Mouse (Mus musculus): ENCODE data around the gene Dnajb8. TPM values are rescaled to one million over a fixed set of nuclear protein-coding genes. Genes with fewer than 3 reads are reported as not detected.

The Dnajb8 gene
- total RNA-seq, 2 experiments from 2014 or later: not detected

DNA sequence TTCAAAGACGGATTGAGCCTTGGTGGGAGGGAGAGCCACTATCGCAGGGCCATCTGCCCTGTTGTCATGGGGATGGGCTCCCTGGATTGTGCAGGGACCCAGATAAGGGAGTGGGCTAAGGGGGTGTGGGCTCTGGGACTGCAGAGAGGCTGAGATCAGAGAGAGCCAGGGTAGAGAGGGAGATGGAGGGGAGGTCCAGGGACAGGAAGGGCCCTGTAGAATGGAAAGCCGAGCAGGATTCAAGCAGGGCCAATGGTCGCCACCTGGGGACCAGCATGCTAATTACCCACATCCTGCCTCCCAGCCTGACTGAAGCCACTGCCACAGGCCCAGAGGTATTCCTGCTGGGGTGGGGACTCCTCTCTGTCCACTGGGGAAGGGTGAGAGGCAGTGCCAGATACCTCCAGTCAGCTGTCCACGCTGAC, 4.5 kb downstream of the Dnajb8 start:
- peak; percentile 21; the same call in 1 of the 2 replicates for ATAC-seq (replicated peaks; ENCODE audit: poor library complexity)

DNA sequence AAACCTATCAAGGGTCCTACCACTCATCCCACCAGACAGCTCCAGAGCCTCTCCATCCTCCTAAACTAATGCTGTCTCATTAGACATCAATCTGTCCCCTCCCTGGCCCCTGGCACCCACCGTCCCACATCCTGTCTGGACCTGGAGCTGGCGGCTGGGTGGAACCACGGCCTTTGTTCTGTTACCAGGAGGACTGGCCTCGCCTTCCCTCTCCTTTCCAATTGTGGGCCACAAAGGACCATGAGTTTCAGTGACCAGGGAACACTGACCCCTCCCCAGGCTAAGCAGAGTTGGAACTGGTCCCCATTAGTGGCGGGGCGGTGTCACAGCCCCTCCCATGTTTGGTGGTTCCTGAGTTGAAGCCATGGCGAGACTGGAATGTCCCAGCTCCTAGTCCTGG, 5.5 kb downstream of the Dnajb8 start:
- ATAC-seq (replicated peaks; ENCODE audit: poor library complexity): no peak

DNA sequence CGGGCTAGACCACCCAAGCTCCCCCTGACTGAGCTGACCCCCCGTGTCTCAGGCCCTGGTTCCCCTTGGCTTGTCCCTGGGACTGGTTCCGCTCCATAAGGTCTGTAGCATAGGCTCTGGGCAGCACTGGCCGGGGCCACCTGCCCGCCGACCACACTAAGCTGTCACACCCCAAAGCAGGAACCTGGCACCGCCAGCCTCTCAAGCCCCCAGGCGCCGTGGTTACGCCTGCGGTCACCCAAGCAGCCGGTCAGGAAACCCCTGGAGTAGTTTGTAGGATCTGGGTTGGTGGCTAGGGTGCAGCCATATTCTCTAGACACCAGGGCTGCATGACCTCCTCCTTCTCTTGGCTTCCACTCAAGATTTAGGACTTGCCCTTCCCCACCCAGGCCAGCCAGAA, 7.2 kb downstream of the Dnajb8 start:
- peak; percentile 71 for ATAC-seq (replicated peaks; ENCODE audit: poor library complexity)

DNA sequence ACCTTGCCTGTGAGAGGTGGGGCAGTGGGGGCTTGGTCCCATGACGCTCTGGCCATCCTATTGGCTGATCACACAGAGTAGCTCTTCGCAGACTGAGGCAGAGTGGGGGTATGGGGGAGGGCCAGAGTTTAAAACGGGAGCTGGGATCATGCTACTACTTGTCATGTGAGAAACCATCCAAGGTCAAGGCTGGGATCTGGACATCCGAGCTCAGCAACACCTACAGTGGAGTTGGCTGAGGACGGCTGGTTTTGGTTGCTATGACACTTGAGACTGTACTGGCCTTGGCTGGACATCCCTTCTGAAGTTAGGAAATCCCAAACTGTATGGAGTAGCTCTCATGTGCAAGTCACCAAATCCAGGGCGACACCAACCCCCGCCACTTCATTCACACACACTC, 9.8 kb downstream of the Dnajb8 start:
- ATAC-seq (replicated peaks; ENCODE audit: poor library complexity): no peak

DNA sequence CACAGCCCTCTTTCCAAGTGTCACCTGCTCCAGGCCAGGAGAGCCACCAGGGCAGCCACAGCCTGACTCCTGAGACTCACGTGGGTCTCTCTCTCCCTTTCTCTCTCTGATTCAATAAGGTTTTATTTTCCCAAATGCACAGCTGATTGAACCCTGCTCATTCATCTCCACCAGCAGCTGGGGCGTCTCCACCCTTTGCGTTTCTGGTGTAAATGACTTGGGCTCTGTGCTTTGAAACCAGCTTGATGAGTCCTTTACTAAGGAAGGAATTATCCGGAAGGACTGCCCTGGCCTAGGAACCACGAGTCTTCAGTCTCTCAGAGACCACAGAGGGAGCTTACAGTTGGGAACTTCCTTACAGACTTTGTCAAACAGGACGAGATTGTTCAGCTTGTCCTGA, 10.2 kb downstream of the Dnajb8 start:
- ATAC-seq (replicated peaks; ENCODE audit: poor library complexity): no peak

DNA sequence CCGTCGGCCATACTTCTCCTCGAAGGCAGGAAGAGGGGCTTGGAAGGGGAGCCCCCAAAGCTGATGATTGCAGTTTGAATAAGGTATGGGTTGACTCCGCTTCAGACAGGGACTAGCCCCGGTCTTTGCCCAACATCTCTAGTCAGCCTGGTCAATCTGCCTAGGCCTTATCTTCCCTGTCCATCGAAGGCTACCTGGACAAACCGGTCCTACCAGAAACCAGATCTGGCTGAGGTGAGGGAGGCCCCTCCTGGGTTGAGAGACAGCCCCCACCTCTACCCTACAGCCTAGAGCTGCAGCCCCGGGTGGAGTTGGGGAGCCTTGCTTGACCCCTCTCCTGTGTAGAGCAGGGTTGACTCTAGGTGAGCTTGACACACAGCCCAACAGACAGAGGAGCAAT, 11.9 kb downstream of the Dnajb8 start:
- ATAC-seq (replicated peaks; ENCODE audit: poor library complexity): no peak

DNA sequence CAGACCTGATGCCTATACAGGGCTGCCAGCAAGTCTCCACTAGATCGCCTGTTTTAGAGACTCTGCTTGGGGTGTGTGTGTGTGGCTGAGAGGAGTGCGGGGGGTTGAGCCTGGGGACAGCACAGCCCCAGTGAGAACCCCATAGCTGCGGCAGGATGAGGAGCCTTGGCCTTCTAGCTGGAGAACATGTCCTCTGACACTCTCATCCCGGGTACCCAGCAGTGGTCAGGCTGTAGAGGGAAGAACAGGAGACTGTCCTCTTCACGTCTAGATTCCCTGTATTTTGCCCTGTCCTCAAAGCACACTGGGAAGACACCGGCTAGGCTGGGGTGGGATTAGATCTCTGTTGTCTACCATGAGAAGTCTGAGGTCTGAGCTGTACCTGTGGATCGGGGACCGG, 13.4 kb downstream of the Dnajb8 start:
- ATAC-seq (replicated peaks; ENCODE audit: poor library complexity): no peak

DNA sequence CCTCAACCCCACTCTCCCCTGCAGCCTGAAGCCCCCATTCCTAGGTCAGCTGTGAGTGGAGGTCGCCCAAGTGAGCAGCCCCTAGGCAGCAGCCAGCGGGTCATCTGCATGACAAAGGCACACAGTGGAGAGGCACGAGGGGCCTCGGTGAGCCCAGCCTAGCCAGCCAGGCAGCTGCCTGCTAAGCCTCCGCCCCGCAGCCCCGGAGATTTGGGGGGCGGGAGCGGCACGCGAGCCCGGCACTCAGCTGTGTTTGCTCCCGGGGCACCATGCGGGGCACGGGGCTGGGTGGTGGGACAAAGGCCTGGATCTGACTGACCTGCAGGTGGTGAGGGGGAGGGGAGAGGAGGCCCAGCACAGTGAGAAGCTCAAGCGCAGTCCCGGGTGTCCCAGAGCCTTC, 13.9 kb downstream of the Dnajb8 start:
- no peak for ATAC-seq (replicated peaks; ENCODE audit: poor library complexity)

DNA sequence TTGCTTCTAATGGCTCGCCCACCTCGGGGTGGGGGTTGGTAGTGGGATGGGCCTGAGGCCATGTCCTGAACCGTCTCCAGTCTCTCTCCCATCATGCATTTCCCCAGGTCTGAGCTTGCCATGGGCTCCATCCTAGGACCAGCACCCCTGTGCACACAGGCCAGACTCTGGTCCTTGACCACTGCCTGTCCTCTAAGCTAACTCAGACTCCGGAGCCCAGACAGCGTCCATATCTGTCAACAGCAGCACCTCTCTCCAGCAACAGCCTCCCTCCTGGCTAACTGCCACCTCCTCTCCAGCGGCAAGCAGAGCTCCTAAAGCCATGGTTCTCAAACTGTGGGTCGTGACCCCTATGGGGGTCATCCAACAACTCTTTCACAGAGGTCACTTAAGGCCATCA, 14.4 kb downstream of the Dnajb8 start:
- ATAC-seq (replicated peaks; ENCODE audit: poor library complexity): peak; percentile 58

DNA sequence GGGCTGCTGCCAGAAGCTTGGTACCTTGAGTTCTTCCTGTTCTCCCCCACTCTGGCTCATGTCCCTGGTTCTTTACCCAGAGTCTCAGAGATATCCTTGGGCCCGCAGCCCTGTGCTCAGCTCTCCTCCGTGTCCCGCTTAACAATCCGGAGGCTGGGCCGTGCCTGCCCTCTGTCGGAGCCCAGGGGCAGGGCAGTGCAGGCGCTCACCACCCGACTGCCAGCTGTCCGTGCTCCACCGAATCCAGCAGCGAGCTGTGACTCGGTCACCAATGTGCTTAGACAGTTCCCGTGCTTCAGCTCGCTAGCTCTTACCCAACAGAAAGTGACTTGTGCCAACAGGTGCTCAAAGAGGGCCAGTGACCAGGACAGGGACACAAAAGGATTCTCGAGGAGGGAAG, 20.5 kb downstream of the Dnajb8 start:
- peak; percentile 97 for ATAC-seq (replicated peaks; ENCODE audit: poor library complexity)

DNA sequence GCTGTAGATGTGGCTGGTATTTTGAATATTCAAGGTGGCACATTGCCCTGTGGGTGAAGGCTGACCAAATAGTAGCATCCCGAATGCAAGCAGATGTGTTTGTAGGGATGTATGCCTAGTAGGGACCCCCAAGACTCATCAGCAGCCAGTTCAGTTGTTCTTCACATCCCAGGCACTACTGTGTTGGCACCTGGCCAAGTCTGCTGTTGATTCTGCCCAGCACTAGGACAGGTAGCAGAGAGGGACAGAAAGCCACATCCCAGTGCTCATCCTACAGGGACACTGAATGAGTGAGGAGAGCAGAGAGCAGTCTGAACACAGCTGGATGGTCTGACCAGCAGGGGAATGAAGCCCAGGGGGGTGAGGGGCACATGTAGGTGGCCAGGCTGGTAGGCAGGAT, 27.2 kb downstream of the Dnajb8 start:
- ATAC-seq (replicated peaks; ENCODE audit: poor library complexity): no peak

DNA sequence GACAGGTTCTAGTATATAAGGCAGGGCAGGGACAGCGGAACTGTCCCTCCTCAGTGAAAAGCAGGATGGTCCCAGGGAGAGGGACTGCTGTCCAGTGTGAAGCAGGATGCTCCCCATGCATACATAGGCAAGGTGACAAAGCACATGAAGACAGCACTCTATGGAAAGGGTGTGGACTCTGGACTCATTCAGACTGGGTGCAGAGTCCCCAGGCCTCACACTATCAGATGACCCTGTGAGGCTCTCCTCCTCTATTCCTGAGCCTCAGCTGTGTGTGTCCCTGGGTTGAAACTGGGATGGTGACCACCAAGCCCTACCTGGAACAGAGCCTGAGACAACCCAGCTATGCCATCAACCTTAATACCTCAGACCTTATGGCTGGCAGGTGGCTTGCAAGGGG, 29.3 kb downstream of the Dnajb8 start:
- ATAC-seq (replicated peaks; ENCODE audit: poor library complexity): no peak

DNA sequence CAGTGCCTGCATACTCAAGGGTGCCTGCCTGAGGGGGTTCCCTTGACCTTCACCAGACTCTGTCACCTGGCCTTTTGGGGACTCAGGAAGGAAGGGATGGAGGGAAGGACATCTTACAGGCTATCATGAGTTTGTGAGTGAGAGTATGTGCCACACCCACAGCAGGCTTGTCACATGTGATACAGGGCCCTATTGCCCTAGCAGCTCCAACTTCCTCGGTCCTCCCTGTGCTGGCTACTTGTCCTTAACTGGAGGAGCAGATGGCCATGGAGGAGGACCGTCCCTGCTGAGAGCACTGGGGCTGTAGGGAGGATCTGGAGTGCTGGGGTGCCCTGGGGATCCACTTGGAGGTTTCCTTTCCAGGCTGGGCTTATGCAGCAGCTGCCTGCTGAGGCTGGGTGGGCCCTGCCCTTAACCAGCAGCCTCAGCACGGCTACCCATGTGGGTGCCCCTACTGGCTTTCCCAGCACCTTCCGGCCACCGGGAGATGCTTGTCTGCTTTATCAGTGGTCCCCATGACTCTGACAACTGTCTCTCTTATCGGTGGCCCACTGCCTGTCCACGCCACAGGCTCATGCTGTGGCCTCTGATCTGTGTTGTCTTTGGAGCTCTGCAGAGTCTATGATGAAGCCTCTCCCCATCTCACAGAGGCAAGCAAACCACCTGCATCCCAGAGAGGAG, 29.9 kb downstream of the Dnajb8 start:
- peak; percentile 59 for ATAC-seq (replicated peaks; ENCODE audit: poor library complexity)

DNA sequence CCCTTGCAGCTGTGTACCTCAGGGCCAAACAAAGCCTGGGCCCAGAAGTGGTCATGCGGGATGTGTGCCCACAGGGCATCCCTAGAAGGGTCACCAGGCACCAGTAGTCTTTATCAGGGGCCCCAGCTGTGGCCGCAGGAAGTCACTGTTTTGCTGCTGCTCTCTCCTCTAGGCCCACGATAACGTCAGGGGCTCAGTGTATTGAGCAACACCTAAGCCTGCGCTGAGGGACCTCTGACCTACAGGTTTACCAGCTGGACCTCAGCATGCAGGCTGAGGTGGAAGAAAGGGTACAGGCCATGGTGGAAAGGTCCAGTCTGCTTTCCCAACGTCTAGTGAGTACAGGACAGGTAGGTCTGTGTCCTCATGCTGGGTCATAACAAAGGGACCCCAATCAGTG, 32.0 kb downstream of the Dnajb8 start:
- peak; percentile 25 for ATAC-seq (replicated peaks; ENCODE audit: poor library complexity)

DNA sequence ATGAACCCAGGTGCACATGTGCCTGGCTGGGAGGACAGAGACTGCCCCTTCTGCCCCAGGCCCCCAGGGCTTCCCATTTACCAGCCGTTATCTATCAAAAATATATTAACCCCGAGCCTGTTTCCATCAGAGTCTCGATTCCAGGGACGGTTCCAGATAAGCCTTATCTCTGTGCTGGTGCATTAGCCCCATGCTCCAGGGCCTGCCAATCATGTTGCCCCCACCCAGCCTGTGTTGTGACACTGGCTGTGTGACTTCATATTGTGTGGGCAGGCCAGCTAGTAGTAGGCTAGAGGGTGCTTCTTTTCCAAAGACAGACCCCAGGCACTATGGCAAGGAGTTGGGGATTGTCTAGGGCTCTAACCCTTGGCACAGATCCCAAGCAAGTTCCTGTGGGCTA, 33.4 kb downstream of the Dnajb8 start:
- ATAC-seq (replicated peaks; ENCODE audit: poor library complexity): peak; percentile 24

DNA sequence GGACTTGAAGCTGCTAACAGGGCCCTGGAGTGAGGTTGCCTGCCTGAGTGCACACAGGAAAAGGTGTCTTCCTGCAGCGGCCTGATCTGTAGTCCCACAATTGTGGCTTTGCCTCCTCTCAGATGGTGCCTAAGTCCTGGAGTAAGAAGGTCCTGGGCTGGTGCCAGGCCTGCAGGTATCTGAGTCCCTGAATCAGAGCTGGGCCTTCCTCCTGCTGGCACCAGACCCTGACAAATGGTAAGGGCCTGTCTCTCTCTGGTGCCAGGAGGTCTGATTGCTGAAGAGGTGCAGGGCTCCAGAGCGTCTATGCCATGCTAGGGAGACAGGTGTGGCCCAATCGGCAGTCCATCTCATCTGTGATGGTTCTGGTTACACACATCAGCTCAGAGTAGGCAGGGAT, 37.6 kb downstream of the Dnajb8 start:
- no peak for ATAC-seq (replicated peaks; ENCODE audit: poor library complexity)

DNA sequence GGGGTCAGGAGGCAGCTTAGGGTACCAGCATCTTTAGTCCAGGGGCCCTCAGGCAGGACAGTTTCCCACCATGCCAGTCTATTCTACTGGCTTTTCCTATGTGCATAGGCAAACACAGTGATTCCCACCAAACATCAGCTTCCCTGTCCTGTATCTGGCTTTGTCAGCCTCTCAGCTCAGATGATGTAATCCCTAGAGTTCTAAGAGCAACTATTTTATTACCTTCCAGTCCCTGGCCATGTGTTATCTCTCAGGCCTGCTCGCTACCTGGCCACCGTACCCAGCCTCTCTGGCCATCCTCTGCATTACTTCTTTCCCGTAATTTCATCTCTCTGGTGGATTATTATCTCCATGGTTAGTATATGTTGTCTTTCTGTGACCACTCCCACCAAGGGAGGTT, 38.6 kb downstream of the Dnajb8 start:
- no peak for ATAC-seq (replicated peaks; ENCODE audit: poor library complexity)

DNA sequence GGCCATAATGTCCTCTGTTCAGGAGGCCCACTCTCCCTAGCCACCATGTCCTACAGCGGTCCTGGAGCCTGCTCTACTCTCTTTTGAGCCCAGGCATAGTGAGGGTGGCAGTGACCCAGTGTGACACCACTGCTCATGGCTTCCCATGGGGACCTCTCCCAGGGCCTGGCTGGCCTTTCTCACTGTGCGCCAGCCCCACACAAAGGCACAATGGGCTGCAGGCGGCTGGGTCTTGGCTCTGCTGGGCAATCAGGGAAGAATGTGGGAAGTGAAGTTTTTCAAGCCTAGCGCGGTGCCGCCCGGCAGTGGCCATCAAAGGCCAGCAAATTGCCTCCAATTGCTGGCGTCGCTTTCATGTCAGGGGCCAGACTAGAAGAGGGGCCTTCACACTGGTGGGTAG, 40.1 kb downstream of the Dnajb8 start:
- ATAC-seq (replicated peaks; ENCODE audit: poor library complexity): no peak

DNA sequence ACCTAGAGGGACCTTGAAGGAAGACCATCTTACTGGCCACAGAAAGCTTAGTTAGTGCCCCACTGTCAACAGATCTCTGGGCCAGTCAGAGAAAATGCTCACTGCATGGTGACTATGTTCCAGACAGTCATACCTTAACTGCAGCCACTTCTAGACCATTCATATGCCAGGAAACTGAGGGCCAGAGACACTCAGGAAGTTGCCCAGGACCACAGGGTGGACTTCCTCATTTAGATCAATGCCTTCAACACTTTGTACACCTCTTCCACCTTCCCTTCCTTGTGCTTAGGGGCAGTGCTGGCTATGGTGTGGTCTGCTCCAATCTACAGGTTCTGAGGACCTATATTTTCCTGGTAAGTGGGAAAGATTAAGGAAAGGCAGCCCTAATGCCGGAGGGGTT, 43.3 kb downstream of the Dnajb8 start:
- ATAC-seq (replicated peaks; ENCODE audit: poor library complexity): peak; percentile 40

DNA sequence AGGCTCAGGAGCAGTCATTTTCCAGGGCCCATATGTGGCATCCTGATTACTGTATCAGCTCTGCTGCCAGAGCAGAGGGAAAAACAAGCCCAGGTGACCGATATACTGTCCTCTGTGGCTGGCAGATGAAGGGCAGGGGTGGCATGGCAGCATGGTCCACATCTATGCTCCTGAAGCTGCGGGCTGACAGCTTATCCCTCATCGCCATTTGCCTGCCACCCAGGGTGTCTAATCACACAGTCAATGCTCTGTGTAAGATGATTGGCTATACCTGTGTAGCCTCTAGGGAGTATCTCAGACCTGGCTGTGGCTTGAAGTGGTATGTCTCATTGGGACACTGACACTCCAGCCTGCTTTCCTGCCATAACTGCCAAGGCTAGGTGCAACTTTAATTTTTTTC, 44.0 kb downstream of the Dnajb8 start:
- ATAC-seq (replicated peaks; ENCODE audit: poor library complexity): peak; percentile 37

DNA sequence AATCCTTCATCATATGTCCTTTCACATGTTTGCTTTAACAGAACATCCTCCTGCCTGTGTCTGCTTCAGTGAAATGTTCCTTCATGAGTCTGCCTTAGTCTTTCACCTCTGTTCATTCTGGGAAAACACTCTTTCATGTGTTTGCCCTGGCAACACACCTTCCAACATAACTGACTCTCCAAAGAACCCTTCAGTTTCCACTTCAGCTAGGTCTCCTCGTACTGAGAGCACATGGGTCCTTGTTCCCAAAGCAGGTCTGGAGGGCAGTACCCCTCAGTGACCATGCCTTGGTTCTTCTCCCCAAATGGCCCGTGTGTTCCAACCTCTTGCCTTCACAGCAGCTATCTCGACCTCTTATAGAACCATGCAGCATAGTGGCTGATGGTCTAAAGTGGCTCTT, 45.0 kb downstream of the Dnajb8 start:
- no peak for ATAC-seq (replicated peaks; ENCODE audit: poor library complexity)

DNA sequence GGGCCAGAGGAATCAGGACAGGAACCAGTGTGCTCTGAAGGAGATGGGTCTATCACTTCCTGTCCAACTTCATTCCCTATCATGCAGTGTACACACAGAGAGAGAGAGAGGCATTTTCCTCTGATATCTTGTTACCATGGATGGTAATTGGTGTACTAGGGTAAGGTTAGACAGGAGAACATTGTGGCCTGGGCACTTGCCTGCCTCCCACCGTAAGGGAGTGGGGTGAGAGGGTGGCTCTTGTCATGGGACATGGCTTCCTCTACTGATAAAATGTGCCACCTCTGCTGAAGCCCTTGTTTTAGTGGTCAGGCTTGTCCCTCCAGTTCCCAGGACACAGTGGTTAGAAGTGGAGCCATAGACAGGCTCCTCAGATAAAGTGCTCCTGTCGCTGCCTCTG, 45.9 kb downstream of the Dnajb8 start:
- no peak for ATAC-seq (replicated peaks; ENCODE audit: poor library complexity)

DNA sequence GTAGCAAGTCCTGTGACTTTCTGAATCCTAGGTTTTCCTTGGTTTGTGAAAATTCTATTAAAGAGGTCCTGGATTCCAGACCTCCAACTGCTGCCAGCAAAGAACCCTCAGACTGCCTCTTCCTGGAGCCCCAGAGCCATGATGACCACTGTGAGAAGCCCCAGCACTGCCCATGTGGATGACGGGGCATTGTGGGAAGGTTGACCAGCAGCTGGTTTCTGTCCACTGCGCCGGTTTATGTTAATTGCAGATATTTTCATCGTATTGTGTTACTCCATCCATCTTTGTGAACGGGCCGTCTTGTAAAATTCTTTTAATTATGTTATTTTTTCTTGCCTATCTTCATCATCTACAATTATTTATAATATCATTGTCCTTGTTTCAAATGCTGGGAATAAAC, 52.6 kb downstream of the Dnajb8 start:
- ATAC-seq (replicated peaks; ENCODE audit: poor library complexity): no peak
